Mouse (Mus musculus): ENCODE results near the gene Hmgb1. TPM values are rescaled to one million over a fixed set of nuclear protein-coding genes. Genes with fewer than 3 reads are reported as not detected.
A peak's percentile ranks its signal among the peaks of the same experiment; 100 is the strongest.

Gene Hmgb1
- polyA plus RNA-seq, 1 experiment from 2014 or later: 439 TPM

DNA sequence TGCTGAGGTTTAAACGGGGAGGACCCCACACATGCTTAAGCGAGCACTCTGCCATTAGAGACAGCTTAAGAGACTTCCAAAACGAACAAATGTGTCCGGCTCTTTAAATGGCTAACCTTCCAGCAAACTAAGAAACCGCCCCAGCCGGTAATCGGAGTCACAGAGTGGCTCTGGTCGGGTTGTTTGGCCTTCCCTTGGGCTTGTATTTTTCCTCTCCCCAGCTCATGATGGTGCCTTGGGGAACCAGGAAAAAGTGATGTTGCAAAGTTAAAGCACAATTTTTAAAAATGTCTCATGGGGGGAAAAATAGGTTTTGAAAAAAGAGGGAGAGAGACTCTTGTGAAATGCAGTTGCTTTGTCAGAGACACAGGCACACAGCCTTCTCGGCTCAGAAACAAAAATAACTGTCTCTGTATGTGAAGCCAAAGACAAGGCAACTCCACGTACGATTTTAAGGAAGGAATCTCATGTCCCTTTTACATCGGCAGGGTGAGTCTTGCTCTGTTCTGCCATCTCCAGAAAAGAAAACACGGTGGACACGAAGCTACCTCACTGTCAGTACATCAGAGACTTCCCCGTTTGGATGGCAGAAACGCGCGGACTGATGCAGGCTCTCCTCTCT lies 164.1 kb downstream of the Hmgb1 start:
- DNase-seq (no peak), ATAC-seq (no peak)
- Histone ChIP-seq H3K27ac (ENCODE audit: low read depth) (no peak overlapping the region), H3K27me3 (ENCODE audit: insufficient read depth, low read length) (no peaks in the 10 kb centered on the region), H3K4me2 (ENCODE audit: low read depth, low read length) (no peak overlapping the region), H3K9me3 (ENCODE audit: low read length) (no peaks in the 10 kb centered on the region), H3K9ac (replicated peaks) (no peak overlapping the region), H3K36me3 (replicated peaks; ENCODE audit: insufficient read depth, low read length) (no peaks in the 10 kb centered on the region), H3K4me3 (ENCODE audit: low read depth, low read length) (no peak overlapping the region), H3K4me1 (ENCODE audit: insufficient read depth) (peaks cover 16% of the 10 kb centered on the region)
- TF ChIP-seq EP300 (IDR thresholded peaks at IDR 0.05; ENCODE audit: low read depth) (no peak), CTCF (IDR thresholded peaks at IDR 0.05; ENCODE audit: low read depth) (no peak)
- 39% methylated on average over 18 of the region's 18 CpGs for WGBS (ENCODE audit: insufficient replicate concordance)

- no peak for DNase-seq
- Histone ChIP-seq H3K9ac (replicated peaks) (no peak overlapping the region), H3K27ac (ENCODE audit: low read depth) (no peak overlapping the region), H3K36me3 (replicated peaks; ENCODE audit: insufficient read depth, low read length) (no peaks in the 10 kb centered on the region), H3K9me3 (ENCODE audit: low read length) (no peaks in the 10 kb centered on the region), H3K27me3 (ENCODE audit: insufficient read depth, low read length) (no peaks in the 10 kb centered on the region), H3K4me1 (ENCODE audit: insufficient read depth) (peaks cover 21% of the 10 kb centered on the region), H3K4me3 (ENCODE audit: low read depth, low read length) (no peak overlapping the region), H3K4me2 (ENCODE audit: low read depth, low read length) (no peak overlapping the region)
- TF ChIP-seq CTCF (IDR thresholded peaks at IDR 0.05; ENCODE audit: low read depth) (no peak), EP300 (IDR thresholded peaks at IDR 0.05; ENCODE audit: low read depth) (no peak)
- 59% methylated on average over 3 of the region's 3 CpGs for WGBS (ENCODE audit: insufficient replicate concordance)
- no peak for ATAC-seq
Measured at GRCm38 (mm10) chr5:149017666-149018415, 166.4 kb downstream of the Hmgb1 start.

DNA sequence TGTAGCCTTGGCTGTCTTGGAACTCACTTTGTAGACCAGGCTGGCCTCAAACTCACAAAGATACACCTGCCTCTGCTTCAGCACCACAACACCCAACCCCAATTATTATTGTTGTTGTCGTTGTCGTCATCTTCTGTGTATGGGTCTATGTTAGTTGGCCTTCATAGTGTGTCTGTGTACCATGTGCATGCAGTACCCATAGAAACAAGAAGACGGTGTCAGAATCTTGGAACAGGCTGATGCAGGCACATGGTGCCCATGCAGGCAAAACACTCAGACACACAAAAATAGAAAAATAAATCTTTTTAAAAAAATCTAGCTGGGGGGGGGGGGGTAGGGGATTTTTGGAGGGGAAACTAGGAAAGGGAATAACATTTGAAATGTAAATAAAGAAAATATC lies 167.1 kb downstream of the Hmgb1 start:
- H3K4me1 ChIP-seq (ENCODE audit: insufficient read depth): peaks cover 21% of the 10 kb centered on the region
- no peaks in the 10 kb centered on the region for H3K27me3 ChIP-seq (ENCODE audit: insufficient read depth, low read length)
- no peak for TF ChIP-seq EP300 (IDR thresholded peaks at IDR 0.05; ENCODE audit: low read depth)
- TF ChIP-seq CTCF (IDR thresholded peaks at IDR 0.05; ENCODE audit: low read depth): no peak
- 87% methylated on average over 3 of the region's 3 CpGs for whole genome bisulfite sequencing (ENCODE audit: insufficient replicate concordance)
- H3K4me2 ChIP-seq (ENCODE audit: low read depth, low read length): no peak overlapping the region
- H3K36me3 ChIP-seq (replicated peaks; ENCODE audit: insufficient read depth, low read length): no peaks in the 10 kb centered on the region
- peaks cover 2% of the 10 kb centered on the region; the same call in 1 of the 2 replicates for H3K9me3 ChIP-seq (ENCODE audit: low read length)
- DNase-seq: no peak
- no peak overlapping the region for H3K9ac ChIP-seq (replicated peaks)
- no peak for ATAC-seq
- no peak overlapping the region for H3K27ac ChIP-seq (ENCODE audit: low read depth)
- no peak overlapping the region for H3K4me3 ChIP-seq (ENCODE audit: low read depth, low read length)

DNA sequence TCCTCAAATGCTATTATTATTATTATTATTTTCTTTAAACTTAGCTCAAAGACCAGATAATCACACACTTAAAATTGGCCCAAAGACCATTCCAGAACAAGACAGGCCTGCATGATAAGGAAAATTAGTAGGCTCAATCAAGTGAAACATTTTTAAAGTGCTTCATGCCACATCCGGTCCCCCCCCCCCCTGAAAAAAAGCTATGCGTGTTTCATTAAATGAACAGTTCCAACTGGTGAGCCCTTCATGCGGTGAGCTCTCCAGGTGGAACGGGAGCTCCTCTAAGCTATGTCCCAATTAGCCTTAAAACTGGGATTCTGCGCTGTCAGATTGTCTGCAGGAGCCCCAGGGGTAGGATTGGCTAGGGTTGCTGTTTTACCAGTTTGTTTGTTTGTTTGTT lies 168.0 kb downstream of the Hmgb1 start:
- WGBS (ENCODE audit: insufficient replicate concordance): 70% methylated on average over 5 of the region's 5 CpGs
- H3K27ac ChIP-seq (ENCODE audit: low read depth): no peak overlapping the region

GRCm38 (mm10) chr5:149015335-149016201 lies 168.7 kb downstream of the Hmgb1 start:
- DNase-seq (peak; percentile 38), ATAC-seq (peak; percentile 65)
- peaks cover 2% of the 10 kb centered on the region; the same call in 1 of the 2 replicates for H3K9me3 ChIP-seq (ENCODE audit: low read length)
- H3K9ac ChIP-seq (replicated peaks): peak overlapping the region; percentile 73
- H3K4me3 ChIP-seq (ENCODE audit: low read depth, low read length): peak overlapping the region; percentile 53
- H3K4me1 ChIP-seq (ENCODE audit: insufficient read depth): peaks cover 14% of the 10 kb centered on the region
- WGBS (ENCODE audit: insufficient replicate concordance): 2% methylated on average over 34 of the region's 37 CpGs
- no peaks in the 10 kb centered on the region for H3K36me3 ChIP-seq (replicated peaks; ENCODE audit: insufficient read depth, low read length)
- no peak for TF ChIP-seq EP300 (IDR thresholded peaks at IDR 0.05; ENCODE audit: low read depth)
- TF ChIP-seq CTCF (IDR thresholded peaks at IDR 0.05; ENCODE audit: low read depth): no peak
- no peaks in the 10 kb centered on the region for H3K27me3 ChIP-seq (ENCODE audit: insufficient read depth, low read length)
- H3K27ac ChIP-seq (ENCODE audit: low read depth): peak overlapping the region; percentile 66
- peak overlapping the region; percentile 94 for H3K4me2 ChIP-seq (ENCODE audit: low read depth, low read length)

More for the DNA sequence above, 168.0 kb downstream of the Hmgb1 start:
- DNase-seq (no peak), ATAC-seq (no peak)
- H3K9me3 ChIP-seq (ENCODE audit: low read length): peaks cover 2% of the 10 kb centered on the region; the same call in 1 of the 2 replicates
- H3K27me3 ChIP-seq (ENCODE audit: insufficient read depth, low read length): no peaks in the 10 kb centered on the region
- no peak for TF ChIP-seq EP300 (IDR thresholded peaks at IDR 0.05; ENCODE audit: low read depth)
- no peak for TF ChIP-seq CTCF (IDR thresholded peaks at IDR 0.05; ENCODE audit: low read depth)
- peaks cover 21% of the 10 kb centered on the region for H3K4me1 ChIP-seq (ENCODE audit: insufficient read depth)
- no peaks in the 10 kb centered on the region for H3K36me3 ChIP-seq (replicated peaks; ENCODE audit: insufficient read depth, low read length)
- no peak overlapping the region for H3K4me3 ChIP-seq (ENCODE audit: low read depth, low read length)
- H3K9ac ChIP-seq (replicated peaks): no peak overlapping the region
- H3K4me2 ChIP-seq (ENCODE audit: low read depth, low read length): peak overlapping the region; percentile 94; the same call in 1 of the 2 replicates

All from liver, postnatal 0 days (tissue).